Mouse (Mus musculus) cerebellum, adult (tissue): Measurements from ENCODE around the gene Fchsd2.

ENCODE experiments used
- ATAC-seq: cut with Nextera tagmentation; 2 replicates; pipeline ENCODE4 v1.9.2; 2017; ENCODE audit warnings: mild to moderate bottlenecking, moderate library complexity, mixed read lengths; ENCODE audit not compliant: insufficient number of reproducible peaks, low FRiP score, low TSS enrichment

The Fchsd2 gene

DNA sequence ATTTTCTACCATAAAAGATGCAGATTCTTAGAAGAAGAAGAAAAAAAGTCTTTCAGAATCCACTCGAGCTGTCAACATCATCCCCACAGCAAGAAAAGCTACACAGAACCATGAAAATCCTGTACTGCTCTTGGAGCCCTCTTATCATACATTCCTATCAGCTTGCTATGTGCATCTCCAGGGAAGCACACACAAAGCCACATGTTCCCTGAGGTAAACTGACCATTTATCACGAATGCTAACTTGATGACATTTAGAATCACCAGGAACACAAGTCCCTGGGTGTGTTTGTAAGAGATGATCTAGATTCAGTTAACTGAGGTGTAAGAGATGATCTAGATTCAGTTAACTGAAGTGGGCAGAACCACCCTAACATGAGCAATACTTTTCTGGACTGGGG lies 214.2 kb downstream of the Fchsd2 start:
- no peak for ATAC-seq

DNA sequence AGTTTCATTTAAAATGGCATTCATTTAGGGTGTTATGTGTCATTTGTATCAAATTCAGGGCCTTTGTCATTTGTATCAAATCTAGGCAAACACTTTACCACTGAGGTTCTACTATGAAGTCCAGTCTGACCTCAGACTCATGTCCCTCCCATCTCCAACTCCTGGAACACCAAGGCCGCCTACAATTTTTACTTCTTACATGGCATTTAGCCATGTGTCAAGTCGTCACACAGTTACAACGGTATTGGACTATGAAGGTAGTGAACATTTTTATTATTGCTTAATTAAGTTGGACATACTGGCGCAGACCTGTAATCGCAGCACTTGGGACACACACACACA lies 217.3 kb downstream of the Fchsd2 start:
- ATAC-seq: no peak

DNA sequence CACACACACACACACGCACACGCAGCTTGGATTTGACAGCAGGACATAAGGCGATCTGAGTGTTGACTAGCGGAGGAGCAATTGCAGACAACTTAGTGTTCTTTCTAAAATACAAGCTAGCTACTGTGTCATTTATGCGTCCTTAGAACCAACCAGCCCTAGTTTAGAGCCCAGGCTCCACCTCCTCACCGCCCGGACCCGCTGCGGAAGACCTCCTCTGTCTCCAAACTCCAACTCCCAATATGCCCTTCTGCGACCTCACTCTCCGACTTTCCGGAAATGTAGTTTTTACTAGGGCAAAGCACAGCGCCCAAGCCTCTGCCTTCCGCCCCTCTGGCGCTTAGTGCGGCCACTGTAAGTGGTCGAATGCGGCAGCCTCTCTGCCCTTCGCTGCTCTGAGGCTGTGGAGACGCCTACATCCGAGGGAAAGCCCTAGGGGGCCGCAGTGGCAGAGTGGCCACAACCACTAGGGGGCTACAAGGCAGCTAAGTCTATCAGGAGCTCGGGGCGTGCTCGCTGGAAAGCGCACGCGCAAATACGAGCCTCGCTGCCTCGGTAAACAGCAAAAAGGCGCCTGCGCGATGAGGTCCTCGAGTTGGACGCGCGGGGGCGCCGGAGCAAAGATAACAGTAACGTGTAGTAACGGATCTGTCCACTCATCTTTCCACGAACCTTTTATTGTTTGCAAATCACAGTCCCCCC lies 217.8 kb downstream of the Fchsd2 start:
- ATAC-seq: peak; percentile 92

DNA sequence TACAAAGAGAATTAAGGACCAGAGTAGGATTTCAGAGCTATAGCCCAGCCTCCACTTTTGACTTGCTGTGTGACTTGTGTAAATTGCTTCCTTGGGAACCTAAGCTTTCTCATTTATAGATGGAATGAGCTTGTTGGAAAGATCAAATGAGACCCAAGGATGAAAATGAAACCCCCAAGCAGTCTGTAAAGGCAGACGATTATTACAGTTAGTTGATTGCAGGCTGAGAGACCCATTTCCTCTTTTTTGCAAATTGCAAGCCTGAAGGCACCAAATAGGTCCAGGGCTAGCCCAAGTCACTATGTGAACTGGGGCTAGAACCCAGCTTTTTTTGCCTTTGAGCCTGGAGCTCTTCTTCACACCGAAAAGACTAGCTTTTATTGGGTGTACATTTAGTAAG lies 218.4 kb downstream of the Fchsd2 start:
- no peak for ATAC-seq

DNA sequence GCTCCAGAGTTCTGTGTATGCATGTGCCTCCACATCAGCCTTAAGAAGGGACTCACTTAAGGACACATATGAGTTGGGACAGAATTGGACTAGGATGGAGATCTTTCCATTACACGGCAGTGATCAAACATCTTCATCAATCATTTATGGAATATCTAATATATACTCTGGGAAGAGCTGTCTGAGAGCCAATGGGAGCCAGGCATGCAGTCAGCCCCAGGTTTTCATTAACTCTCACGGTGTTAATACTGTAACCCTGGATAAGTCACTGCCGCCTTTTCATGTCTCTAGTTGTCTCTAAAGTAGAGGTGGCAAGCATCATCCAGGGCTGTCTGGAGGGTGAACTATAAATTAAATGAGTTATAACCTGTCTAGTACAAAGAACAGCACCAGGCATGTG lies 220.4 kb downstream of the Fchsd2 start:
- ATAC-seq: no peak

DNA sequence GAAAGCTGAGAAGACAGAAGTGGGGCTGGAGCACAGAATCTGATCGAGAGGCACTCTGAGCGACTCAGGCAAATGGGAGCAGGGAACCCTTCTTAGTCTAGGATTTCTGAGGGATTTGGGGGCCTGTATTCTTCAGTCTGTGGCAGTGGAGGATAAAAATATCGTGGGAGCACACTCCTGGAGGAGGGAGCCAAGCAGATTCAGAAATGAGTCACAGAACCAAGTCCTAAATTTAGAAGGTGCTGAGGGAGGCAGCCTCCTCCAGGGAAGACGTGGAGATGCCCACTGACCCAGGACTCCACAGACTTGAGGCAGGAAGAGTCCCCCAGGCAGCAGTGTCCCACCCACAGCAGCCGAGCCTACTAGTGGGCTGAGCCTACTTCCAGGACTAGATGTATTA lies 221.7 kb downstream of the Fchsd2 start:
- no peak for ATAC-seq

DNA sequence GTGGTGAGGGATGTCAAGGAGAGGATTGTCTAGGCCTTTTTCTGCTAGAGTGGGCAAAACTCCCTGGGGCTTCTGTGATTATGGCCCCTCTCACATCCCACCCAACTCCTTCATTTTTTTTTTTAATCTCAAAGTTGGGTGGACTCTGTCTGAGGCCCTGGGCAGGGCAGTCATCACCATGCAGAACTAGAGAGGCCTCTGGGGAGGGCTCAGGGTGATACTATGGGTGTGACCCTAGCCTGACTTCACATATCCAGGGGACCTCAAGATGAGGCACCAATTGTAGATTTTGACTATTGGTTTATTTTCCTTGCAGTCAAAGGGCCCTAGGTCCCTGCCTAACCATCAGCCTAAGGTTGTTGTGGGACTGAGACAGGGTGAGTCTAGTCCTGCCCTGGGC lies 223.0 kb downstream of the Fchsd2 start:
- ATAC-seq: no peak

DNA sequence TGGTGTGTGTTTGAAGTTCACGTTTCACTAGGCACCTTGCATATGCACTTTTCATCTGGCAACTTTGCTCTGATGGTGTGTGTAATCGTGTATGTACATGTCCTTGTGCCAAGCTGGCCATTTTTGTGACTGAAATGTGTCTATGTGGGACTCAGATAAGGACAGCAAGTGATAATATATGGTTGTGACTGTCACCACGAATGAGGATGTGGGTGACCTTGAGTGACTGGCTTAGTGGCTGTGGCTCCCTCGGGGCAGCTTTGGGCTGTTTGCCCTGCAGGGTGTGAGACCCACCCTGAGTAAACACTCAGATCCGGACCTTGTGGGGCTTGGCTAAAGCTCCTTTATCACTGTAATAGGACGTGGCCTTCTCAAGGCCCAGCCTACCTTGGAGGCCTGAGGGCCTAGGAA lies 223.9 kb downstream of the Fchsd2 start:
- ATAC-seq: no peak

DNA sequence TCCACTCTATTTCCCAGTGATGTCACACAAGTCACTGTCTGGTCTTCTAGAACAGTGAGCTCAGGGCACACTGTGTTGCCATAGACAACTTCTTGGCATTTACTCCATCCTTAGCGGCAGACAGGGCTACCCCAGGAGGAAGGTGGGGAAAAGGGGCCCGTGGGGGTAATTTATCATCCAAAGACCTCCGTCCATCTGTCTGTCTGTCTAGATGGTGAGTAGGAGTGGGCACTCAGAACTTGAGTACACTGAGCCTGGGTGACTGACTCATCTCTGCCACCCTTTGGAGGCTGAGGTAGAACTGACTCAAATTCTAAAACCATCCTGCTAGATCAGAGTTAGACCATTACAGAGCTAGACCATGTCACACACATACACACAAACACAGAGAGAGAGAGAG lies 224.4 kb downstream of the Fchsd2 start, which contains the start of gene Stard10:
Gene Stard10 (plus strand): TSS at position 73 of the 400 bp plus-strand sequence.
- ATAC-seq: no peak

DNA sequence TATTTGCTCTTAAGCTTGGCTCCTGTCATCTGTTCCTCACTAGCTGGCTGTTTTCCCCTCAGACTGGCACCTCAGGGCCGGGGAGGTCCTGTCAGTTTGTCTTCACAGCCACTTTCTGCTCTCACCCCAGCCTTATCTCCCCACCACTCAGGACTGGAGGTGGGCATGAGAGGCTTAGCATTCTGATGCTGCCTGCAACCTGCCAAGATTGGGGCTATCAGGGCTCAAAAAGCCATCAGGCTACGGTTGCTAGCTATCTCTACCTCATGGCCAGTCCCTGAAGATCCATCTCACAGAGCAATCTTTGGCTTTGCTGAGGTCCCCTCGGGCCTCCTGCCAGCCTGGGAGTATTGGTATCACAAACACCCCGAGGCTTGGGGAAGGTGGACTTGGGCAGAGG lies 226.2 kb downstream of the Fchsd2 start:
- ATAC-seq: no peak

DNA sequence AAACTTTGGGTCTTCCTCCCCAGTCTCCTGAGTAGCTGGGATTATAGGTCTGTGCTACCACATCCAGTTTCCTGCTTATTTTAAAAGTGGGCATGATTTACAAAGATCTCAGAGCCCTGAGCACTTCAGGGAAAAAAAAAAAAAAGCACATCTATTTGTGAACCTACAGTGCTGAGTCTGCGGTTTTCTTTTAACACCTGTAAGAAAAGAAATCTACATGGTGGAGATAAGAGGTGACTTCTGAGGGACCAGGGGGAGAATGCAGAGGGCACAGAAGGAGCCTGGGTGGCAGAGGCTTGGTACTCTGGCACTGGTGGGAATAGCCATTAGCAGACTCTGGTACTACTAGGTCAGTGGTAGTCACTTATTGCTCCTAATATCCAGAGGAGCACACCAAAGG lies 227.1 kb downstream of the Fchsd2 start:
- no peak for ATAC-seq

DNA sequence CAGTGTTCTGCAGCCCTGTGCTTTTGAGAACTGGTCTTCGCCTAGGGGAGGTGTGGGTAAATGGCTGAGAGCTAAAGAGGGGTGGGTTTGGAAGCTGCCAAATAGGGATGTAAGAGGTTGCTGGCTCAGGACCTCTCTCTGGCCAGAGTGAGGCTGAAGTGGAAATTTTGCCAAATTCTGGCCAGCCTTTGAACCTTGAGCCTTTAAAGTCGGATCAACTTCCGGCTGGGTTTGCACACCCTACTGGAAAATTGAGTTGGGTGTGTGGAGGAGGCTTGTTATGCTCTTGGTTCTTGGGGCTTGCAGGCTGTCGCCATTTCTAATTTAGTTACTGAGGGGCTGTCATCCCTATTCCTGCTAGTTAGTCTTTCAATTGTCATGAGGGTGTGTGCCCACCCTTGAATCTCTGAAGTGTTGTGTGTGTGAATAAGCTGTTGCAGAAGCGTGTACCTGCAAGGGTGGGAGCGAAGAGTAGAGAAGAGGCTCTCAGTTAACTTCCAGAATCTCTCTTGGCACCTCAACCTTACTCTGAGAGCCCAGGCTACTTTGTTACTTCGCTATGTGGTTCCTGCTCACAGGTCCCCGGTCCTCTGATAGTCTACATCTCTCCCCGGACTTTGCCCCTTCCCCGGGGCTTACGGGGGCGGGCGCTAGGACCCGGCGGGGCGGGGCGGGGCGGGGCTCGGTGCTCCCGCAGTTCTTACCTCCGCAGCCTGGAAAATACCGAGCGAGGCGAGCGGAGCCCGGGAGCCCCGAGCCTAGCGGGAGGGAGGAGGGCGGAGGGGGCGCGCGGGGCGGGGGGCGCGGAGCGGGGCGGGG lies 227.9 kb downstream of the Fchsd2 start:
- ATAC-seq: peak; percentile 45; the same call in 1 of the 2 replicates

DNA sequence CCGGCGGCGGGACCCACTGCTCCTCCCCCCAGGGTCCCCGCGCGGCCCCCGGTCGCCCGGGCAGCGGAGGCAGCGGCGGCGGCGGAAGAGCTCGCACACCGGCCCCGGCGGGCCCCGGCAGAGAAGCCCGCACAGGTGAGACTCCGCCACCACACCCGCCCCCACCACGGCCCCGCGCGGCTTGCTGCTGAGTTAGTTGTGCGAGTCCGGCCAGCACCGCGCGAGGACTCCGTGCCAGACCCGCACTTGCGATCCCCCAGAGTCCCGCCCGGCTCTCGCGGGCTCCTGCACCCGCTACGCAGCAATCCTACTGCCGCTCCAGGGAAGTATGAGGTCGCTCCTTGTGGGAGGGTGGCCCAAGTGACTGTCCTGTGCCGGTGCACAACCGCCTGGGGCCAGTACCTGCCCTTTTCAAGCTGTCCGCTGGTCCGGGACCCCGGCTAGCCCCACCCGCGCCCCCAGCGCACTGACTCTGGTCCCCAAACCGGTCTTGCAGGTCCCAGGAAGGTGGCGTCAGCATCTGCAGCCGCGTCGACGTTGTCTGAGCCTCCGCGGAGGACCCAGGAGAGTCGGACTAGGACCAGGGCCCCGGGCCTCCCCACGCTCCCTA lies 228.7 kb downstream of the Fchsd2 start:
- 0 out of 2 replicates have a peak, but pooled peaks have one; percentile 22 for ATAC-seq

DNA sequence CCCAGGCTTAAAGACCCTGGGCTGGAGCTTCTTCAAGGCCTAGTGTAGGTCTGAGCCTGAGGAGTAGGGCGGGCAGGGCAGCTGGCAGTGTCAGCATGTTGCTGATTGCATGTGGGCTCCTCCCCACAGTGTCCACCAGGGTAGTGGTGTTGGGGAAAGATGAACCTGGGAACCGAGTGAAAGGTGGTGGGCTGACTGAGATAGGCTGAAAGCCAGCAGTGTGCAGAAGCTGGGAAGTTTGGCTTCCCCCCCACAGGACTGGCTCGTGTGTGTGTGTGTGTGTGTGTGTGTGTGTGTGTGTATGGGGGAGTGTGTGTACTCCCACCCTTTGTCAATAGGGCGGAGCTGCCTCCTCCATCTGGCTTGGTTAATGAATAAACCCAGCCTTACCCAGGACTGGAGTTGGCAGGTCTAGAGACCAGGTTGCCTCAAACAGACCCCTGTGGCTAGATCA lies 230.5 kb downstream of the Fchsd2 start:
- no peak for ATAC-seq

DNA sequence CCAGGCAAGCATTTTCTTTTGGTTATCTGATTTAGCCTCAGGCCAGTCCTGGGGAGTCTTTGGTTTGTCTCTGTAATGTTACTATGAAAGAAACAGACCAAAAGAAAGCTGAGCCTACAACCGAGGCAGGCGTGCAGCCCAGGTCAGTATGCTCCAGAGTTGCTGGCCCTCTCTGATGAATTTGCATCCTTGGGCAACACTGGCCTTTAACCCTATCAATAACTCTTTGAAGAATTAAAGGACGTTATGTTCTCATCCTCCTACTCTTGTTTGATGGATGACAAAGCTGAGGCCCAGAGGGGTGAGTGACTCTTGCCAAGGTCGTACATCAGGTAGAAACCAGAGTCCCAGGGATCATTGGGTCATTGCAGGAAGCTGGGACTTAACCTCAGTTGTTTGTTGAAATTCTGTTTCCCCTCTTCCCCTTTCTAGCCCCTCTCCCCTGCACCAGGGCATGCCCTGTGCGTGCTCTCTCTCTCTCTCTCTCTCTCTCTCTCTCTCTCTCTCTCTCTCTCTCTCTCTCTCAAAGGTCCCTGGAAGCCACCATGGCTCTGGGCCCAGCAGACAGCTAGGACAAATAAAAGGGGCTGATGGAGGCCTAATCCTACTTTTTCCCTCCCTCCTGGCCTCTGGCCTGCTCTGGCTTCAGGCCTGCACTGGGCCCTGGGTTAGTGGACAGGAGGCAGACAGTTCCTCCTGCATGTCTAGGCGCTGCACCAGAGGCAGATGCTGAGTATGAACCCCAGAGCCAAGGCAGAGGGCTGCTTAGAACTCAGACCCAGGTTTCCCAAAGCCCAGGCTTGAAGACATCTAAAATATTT lies 231.7 kb downstream of the Fchsd2 start:
- no peak for ATAC-seq

DNA sequence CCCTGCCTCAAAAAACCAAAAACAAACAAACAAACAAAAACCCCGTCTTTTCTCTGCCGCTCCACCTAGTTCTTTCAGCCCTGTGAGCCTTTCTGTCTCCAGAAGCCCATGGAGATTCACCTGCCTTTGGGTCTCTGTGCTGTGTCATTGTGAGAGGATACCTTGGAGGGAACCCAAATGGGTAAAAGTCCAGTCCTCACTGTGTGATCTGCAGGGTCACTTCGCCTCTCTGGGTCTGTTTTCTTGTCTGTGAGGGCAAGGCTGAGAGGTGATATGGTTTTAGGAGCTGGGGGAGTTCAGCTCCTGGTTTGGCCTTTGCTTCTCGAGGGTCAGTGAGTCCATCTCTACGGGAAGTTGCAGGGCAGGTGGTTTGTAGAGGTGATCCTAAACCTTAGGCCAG lies 233.3 kb downstream of the Fchsd2 start:
- ATAC-seq: no peak

DNA sequence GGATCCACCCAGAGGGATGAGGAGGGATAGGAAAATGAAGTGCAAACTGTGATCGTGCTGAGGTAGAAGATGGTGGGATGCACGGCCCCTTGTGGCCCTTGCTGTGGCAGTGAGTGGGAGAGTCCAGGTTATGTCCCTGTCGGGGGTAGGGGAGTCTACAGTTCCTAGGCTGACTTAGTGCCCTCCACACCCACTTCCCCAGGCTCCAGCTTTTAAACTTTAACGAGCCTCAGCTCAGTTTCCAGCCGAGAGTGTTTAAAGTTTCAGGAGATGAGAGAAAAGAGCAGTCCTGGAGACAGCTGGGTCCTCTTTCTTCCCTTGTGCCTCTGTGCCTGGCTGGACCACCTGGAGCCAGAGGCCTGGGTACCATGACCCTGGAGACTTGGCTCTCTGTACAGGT lies 234.6 kb downstream of the Fchsd2 start:
- no peak for ATAC-seq

DNA sequence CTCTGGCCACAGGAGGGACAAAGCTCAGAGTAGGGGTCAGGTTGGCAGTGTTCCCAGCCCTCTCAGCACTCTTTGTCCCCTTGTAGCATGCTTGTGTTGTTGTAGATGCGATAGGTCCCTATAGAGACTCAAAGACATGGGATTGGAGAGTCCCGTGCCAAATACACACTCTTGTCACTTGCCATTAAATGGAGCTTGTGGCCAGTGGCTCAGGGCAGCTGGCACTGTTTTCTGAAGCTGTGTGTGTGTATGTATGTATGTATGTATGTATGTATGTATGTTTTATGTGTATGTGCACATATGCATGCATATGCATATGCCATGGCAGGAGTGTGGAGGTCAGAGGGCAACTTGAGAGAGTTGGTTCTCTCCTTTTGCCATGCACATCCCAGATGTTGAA lies 235.1 kb downstream of the Fchsd2 start:
- ATAC-seq: no peak

DNA sequence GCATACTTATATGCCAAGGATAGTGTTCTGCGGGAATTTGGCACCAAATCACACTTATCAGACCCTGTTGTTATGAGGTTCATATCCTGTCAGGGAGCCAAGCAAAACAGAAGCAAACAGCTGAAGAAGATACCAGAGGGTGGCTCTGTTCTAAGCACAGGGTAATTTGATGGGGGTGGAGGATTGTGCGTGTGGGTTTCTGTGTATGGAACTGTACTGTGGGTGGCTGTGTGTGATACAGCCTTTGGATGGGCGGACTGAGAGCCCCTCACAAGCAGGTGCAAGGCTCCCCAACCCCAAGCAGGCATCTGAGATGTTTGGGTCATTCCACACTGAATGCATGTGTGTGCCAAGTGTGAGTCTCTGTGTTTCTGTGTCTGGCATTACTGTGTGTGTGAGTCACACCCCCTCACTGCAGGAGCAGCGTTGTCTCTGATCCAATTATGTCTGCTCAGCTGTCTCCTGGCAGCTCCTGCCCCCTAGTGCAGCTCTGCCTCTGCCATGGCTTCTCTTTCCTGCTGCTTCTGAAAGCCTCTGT lies 236.0 kb downstream of the Fchsd2 start:
- ATAC-seq: no peak

DNA sequence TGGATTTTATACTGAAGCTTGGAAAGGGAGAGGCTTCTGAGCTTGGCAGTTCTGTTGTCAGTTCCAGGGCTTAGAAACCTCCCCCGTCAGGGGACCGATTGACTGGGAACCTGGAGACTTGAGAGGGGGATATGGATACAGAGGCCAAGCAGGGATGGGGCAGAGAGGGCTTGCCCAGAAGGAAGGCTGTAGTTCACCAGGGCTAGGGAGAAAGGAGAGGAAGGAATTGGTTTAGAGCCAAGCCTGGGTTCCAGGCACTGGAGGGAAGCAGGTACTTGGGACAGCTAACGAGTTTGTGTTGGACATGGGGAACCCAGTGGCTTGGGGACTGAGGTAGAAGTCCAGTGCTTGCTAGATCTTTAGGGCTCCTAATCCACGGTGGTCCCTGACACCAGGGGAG lies 236.9 kb downstream of the Fchsd2 start:
- no peak for ATAC-seq
